Mouse (Mus musculus): ENCODE results near the gene Mid1ip1. TPM values are rescaled to one million over a fixed set of nuclear protein-coding genes. Genes with fewer than 3 reads are reported as not detected.

The Mid1ip1 gene
- polyA plus RNA-seq, 1 experiment from 2014 or later: 74.8 TPM

DNA sequence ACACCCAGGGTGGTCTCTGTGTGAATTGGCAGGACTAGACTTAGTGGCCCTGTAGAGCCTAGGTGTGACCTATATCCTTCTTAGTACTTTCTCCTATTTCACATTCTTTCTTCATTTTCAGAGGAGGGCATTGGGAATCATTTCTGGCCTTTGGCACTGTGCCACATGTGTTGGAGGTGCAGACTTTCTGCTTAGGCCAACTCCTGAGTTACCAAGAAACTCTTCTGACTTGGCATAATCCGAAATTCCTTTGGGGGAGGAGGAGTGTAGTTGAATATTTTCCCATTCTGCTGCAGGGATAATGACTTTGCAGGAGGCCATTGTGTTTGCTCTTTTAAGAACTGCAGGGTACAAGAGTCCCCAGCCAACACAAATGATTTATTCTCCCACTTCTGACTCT is 19.6 kb downstream of the Mid1ip1 start:
- Histone ChIP-seq H3K4me2 (no peak overlapping the region), H3K4me3 (no peak overlapping the region), H3K36me3 (ENCODE audit: poor library complexity, severe bottlenecking) (no peaks in the 10 kb centered on the region), H3K27ac (no peak overlapping the region), H3K4me1 (no peaks in the 10 kb centered on the region), H3K9me3 (replicated peaks) (no peaks in the 10 kb centered on the region), H3K27me3 (no peaks in the 10 kb centered on the region), H3K9ac (no peak overlapping the region)
- 5% methylated on average over 1 of the region's 1 CpGs for WGBS
- no peak for ATAC-seq

DNA sequence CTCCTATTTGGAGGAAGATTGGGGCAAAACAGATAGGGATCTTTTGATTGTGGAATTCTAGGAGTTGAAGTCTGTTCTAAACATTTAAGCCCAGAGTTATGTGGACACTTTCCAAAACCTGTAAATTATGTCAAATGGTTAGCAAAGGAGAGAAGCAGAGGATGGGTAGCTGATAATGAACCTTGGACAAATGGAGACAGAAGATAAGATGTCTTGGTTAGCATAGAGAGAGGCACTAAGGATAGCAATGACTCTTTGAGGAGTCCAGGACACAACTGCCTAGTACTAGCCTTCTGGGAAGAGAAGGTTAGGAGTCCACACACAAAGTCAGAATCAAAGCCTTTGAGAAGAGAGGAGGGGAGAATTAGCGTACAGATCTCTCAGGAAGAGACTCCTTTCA is 20.1 kb downstream of the Mid1ip1 start:
- no peak for ATAC-seq
- Histone ChIP-seq H3K27me3 (no peaks in the 10 kb centered on the region), H3K9me3 (replicated peaks) (no peaks in the 10 kb centered on the region), H3K4me1 (no peaks in the 10 kb centered on the region), H3K9ac (no peak overlapping the region), H3K4me2 (no peak overlapping the region), H3K4me3 (no peak overlapping the region), H3K27ac (no peak overlapping the region), H3K36me3 (ENCODE audit: poor library complexity, severe bottlenecking) (no peaks in the 10 kb centered on the region)
- WGBS: 29% methylated on average over 1 of the region's 1 CpGs

DNA sequence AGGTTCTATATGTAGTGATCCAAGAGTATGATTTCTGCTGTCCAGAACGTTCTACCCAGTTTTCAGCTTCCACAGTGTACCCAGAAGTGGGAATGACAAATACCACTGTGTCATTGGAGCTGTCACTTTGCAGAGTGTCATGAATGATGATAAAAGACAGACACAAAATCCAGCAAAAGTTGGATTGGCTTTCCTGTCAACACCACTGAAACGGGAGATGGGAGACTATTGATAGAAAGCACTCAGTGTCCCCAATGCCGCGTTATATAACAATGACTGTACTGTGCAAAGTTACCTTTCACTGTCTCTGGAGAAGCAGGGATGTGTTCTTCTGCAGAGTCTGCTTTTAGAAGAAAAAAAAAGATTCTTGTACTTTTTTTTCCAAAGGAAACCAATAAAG is 44.1 kb downstream of the Mid1ip1 start:
- no peak overlapping the region for H3K4me3 ChIP-seq
- H3K4me2 ChIP-seq: no peak overlapping the region
- no peak for ATAC-seq
- no peaks in the 10 kb centered on the region for H3K36me3 ChIP-seq (ENCODE audit: poor library complexity, severe bottlenecking)
- no peak overlapping the region for H3K27ac ChIP-seq
- H3K27me3 ChIP-seq: no peaks in the 10 kb centered on the region
- 78% methylated on average over 4 of the region's 4 CpGs for WGBS
- no peaks in the 10 kb centered on the region for H3K9me3 ChIP-seq (replicated peaks)
- no peaks in the 10 kb centered on the region for H3K4me1 ChIP-seq
- no peak overlapping the region for H3K9ac ChIP-seq

DNA sequence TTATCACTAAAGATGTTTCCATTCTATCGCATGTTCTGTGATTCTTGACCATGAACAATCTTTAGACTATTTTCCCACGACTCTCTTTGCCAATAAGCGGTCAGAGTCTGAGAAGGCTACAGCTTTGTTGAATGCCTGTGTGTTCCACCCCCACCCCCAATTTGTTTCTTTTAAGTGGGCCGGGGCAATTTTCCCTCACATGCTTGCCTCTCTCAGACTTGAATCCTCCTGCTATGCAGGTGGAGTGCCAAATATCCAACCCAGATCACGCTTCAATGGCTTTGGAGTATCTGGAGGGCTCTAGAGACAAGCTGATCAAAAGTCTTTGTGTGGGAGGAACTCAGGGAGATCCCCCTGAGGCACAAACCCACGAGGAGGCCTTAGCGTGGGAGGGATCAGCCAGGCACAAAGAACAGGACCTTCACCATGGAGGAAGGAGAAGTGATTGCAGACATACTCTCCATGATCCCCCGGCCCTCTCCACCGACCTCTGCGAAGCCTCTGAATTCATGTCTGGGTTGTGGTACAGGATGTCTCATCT is 48.7 kb downstream of the Mid1ip1 start:
- no peaks in the 10 kb centered on the region for H3K4me1 ChIP-seq
- H3K9me3 ChIP-seq (replicated peaks): no peaks in the 10 kb centered on the region
- no peak overlapping the region for H3K4me2 ChIP-seq
- no peak overlapping the region for H3K27ac ChIP-seq
- H3K27me3 ChIP-seq: no peaks in the 10 kb centered on the region
- 0 out of 2 replicates have a peak, but pooled peaks have one; percentile 27 for ATAC-seq
- H3K4me3 ChIP-seq: no peak overlapping the region
- WGBS: 50% methylated on average over 10 of the region's 10 CpGs
- no peak overlapping the region for H3K9ac ChIP-seq
- no peaks in the 10 kb centered on the region for H3K36me3 ChIP-seq (ENCODE audit: poor library complexity, severe bottlenecking)

Other genes starting within 250 kb of the Mid1ip1 start
- gene Tspan7, start 229.9 kb upstream of the Mid1ip1 start, polyA plus RNA-seq (2015; fragmentation: Nextera tagmentation; extraction: Ambion mirVana): 165 and 188 TPM in 2 replicates